Mouse (Mus musculus) hindbrain, embryonic 15.5 days (tissue): Measurements from ENCODE around the gene Krt12. TPM values are rescaled to one million over a fixed set of nuclear protein-coding genes. Genes with fewer than 3 reads are reported as not detected.

ENCODE experiments used
- ATAC-seq: fragments of 200-750 bp; cut with Nextera tagmentation; 2 replicates; pipeline ENCODE4 v1.8.0; 2017; ENCODE audit warnings: low read depth, moderate number of reproducible peaks, moderate TSS enrichment; ENCODE audit not compliant: low FRiP score
- H3K27ac ChIP-seq: fragments of 300-500 bp; sonication (generic); replicated peaks from 2 replicates; pipeline ENCODE4 v1.5.1; 2015; ENCODE audit warnings: mild to moderate bottlenecking, inconsistent platforms
- H3K27me3 ChIP-seq: fragments of 300-500 bp; sonication (generic); 2 replicates; pipeline ENCODE4 v1.6.1; 2015; ENCODE audit warnings: control low read depth, inconsistent platforms
- H3K36me3 ChIP-seq: fragments of 300-500 bp; sonication (generic); 2 replicates; pipeline ENCODE4 v1.6.1; 2015; ENCODE audit warnings: control low read depth, inconsistent platforms
- H3K4me1 ChIP-seq: fragments of 300-500 bp; sonication (generic); replicated peaks from 2 replicates; pipeline ENCODE4 v1.6.1; 2015; ENCODE audit warnings: control low read depth, inconsistent platforms
- H3K4me2 ChIP-seq: fragments of 300-500 bp; sonication (generic); 2 replicates; pipeline ENCODE4 v1.6.1; 2015; ENCODE audit warnings: moderate library complexity, mild to moderate bottlenecking, inconsistent platforms
- H3K4me3 ChIP-seq: fragments of 300-500 bp; sonication (generic); 2 replicates; pipeline ENCODE4 v1.5.1; 2015; ENCODE audit warnings: mild to moderate bottlenecking, inconsistent platforms
- H3K9ac ChIP-seq: fragments of 300-500 bp; sonication (generic); 2 replicates; pipeline ENCODE4 v1.6.1; 2015; ENCODE audit warnings: inconsistent platforms
- H3K9me3 ChIP-seq: fragments of 300-500 bp; sonication (generic); 2 replicates; pipeline ENCODE4 v1.6.1; 2016; ENCODE audit warnings: control low read depth, inconsistent platforms
- WGBS: fragments of 180-500 bp; shearing (Covaris S2); methylation state at CpG from one replicate; pipeline ENCODE4 v1.1.7; 2015; 5-methylcytosine and 5-hydroxymethylcytosine counted together
- polyA plus RNA-seq: library from polyadenylated mRNA; unstranded; fragments of >200 nt; fragmentation: Nextera tagmentation; extraction: Ambion mirVana; gene quantifications from 2 replicates; pipeline ENCODE4 v1.2.1, GENCODE M21; 2015

The Krt12 gene
- polyA plus RNA-seq, 1 experiment from 2014 or later = not detected

- Histone ChIP-seq H3K27ac (no peak overlapping the region), H3K4me1 (no peaks in the 10 kb centered on the region), H3K27me3 (no peaks in the 10 kb centered on the region), H3K4me3 (no peak overlapping the region), H3K9me3 (no peaks in the 10 kb centered on the region), H3K36me3 (no peaks in the 10 kb centered on the region), H3K9ac (no peak overlapping the region), H3K4me2 (no peak overlapping the region)
- ATAC-seq = no peak
- WGBS = 51% methylated on average over 10 of the region's 10 CpGs
Observed at GRCm38 (mm10) chr11:99366791-99367190, 55.3 kb downstream of the Krt12 start.

Other genes with a start within 250 kb of the Krt12 start
- 253 and 266 TPM in 2 replicates for gene Smarce1, start 191.2 kb downstream of the Krt12 start, polyA plus RNA-seq
- 7.7 and 8.9 TPM in 2 replicates for gene Krt222, start 178.2 kb downstream of the Krt12 start, polyA plus RNA-seq
- 0.13 TPM in 1 of 2 replicates, not detected in the other for gene Krt24, start 137.0 kb downstream of the Krt12 start, polyA plus RNA-seq
- gene Krt25, start 99.3 kb downstream of the Krt12 start, polyA plus RNA-seq = 0.81 and 0.96 TPM in 2 replicates
- gene Krt26, start 84.3 kb downstream of the Krt12 start, polyA plus RNA-seq = 0.25 and 0.26 TPM in 2 replicates
- 0.16 TPM in 1 of 2 replicates, not detected in the other for gene Krt27, start 71.2 kb downstream of the Krt12 start, polyA plus RNA-seq
- gene Krt28, start 47.4 kb downstream of the Krt12 start, polyA plus RNA-seq = 0.54 and 0.65 TPM in 2 replicates
- gene Krt10, start 32.9 kb downstream of the Krt12 start, polyA plus RNA-seq = 29.6 and 30.6 TPM in 2 replicates
- gene Krt20, start 15.9 kb upstream of the Krt12 start, polyA plus RNA-seq = 0.14 and 0.24 TPM in 2 replicates
- gene Krt23, start 70.9 kb upstream of the Krt12 start, polyA plus RNA-seq = 0.20 and 0.31 TPM in 2 replicates
- gene Krt39, start 99.1 kb upstream of the Krt12 start, polyA plus RNA-seq = not detected in 2 replicates
- not detected in 2 replicates for gene Krt40, start 120.9 kb upstream of the Krt12 start, polyA plus RNA-seq
- not detected in 2 replicates for gene Krtap3-3, start 128.6 kb upstream of the Krt12 start, polyA plus RNA-seq
- gene Krtap3-2, start 134.6 kb upstream of the Krt12 start, polyA plus RNA-seq = not detected in 2 replicates
- gene Gm11939, start 137.2 kb upstream of the Krt12 start, polyA plus RNA-seq = not detected in 2 replicates
- not detected in 2 replicates for gene Krtap3-1, start 144.4 kb upstream of the Krt12 start, polyA plus RNA-seq
- gene Krtap1-5, start 158.8 kb upstream of the Krt12 start, polyA plus RNA-seq = not detected in 2 replicates
- gene Krtap1-4, start 161.4 kb upstream of the Krt12 start, polyA plus RNA-seq = not detected in 2 replicates
- not detected in 2 replicates for gene Krtap1-3, start 169.1 kb upstream of the Krt12 start, polyA plus RNA-seq
- gene Krtap9-3, start 175.8 kb upstream of the Krt12 start, polyA plus RNA-seq = not detected in 2 replicates
- gene Gm11938, start 181.0 kb upstream of the Krt12 start, polyA plus RNA-seq = not detected in 2 replicates
- not detected in 2 replicates for gene Gm11937, start 187.9 kb upstream of the Krt12 start, polyA plus RNA-seq
- gene Krtap2-4, start 192.6 kb upstream of the Krt12 start, polyA plus RNA-seq = not detected in 2 replicates
- gene Gm11562, start 198.2 kb upstream of the Krt12 start, polyA plus RNA-seq = not detected in 2 replicates
- gene Krtap4-1, start 206.0 kb upstream of the Krt12 start, polyA plus RNA-seq = not detected in 2 replicates
- not detected in 2 replicates for gene Krtap4-2, start 212.8 kb upstream of the Krt12 start, polyA plus RNA-seq
- gene Krtap4-7, start 221.8 kb upstream of the Krt12 start, polyA plus RNA-seq = not detected in 2 replicates
- not detected in 2 replicates for gene Gm11555, start 228.0 kb upstream of the Krt12 start, polyA plus RNA-seq
- not detected in 2 replicates for gene Gm11563, start 236.7 kb upstream of the Krt12 start, polyA plus RNA-seq
- not detected in 2 replicates for gene Krtap4-6, start 243.7 kb upstream of the Krt12 start, polyA plus RNA-seq